Mouse (Mus musculus) megakaryocyte, embryonic 14.5 days (primary cell): ENCODE measurements around the gene Aff3.

ENCODE experiments used
- FLI1 ChIP-seq: IDR thresholded peaks from 2 replicates; pipeline ENCODE4 v1.6.1; 2012; ENCODE audit warnings: low read length, inconsistent platforms, mixed read lengths
- GATA1 ChIP-seq: IDR thresholded peaks from 3 replicates; pipeline ENCODE4 v1.6.1; 2012; ENCODE audit warnings: mixed read lengths, low read length, inconsistent platforms, borderline replicate concordance

DNA sequence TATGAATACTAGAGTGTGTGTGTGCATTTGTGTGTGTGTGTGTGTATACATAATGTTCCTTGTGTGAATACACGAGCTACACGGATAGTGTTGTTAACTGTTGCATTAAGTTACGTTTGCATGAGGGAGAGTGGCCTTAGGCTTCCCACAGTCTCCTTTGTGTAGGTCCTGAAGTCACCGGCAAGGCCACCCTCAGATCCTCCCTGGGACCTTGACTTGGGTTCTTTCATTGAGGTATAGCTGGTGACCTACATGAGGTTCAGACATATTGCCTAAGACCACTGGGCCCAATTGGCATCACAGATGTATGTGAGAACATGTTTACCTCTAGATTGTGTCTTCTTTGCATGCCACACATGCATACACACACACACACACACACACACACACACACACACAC, 494 bp downstream of the Aff3 start:
- TF ChIP-seq GATA1 (no peak), FLI1 (no peak)
